Mouse (Mus musculus) heart, postnatal 0 days (tissue): ENCODE measurements around the gene Vars.

Experiments
- CTCF ChIP-seq: IDR thresholded peaks from 2 replicates; pipeline ENCODE4 v1.5.1; 2016; ENCODE audit warnings: antibody characterized with exemption, control low read depth, low read depth
- EP300 ChIP-seq: IDR thresholded peaks from 2 replicates; pipeline ENCODE4 v1.6.1; 2016; ENCODE audit warnings: antibody characterized with exemption, low read depth

DNA sequence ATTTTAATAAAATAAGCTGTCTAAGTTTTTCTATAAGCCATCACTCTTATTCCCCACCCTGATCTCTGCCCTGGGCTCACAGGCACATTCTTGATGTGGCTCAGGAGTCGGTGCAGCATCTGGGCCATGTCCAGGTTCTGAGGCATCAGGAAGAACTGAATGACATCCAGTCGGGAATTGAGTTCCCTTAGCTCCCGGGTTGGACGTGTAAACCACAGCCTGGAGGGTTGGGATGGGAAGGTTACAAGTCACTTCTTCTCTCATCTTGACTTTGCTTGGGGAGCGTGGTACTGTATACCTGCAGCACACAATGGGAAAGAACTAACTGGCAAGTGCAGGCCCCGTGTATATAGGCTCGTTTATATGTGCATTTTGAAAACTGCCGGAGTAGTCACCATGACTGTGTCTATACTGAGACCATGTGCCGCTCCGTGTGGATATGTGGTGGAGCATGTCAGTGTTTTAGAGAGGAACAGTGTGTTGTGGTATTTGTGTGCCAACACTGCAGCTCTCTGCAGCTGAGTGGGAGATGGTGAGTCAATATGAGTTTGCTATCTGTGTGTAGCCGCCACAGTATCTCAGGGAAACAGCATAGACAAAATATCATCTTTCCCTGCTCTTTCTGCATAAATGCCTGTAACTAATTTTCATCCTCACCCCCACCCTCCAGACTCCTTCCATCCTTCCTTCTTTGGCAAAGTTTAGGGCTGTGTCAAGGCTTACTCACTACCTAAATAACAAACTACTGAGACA, 38.5 kb downstream of the Vars start:
- no peak for TF ChIP-seq CTCF
- no peak for TF ChIP-seq EP300
